In genomic region chr2:77816413-77817314, GRCm38 (mm10) we compare ENCODE assay signal across 9 mouse cellular contexts. TPM values are rescaled to one million over a fixed set of nuclear protein-coding genes. Genes with fewer than 3 reads are reported as not detected.
DNase-seq lines count a peak whose midpoint lies in the region; ATAC-seq and TF ChIP-seq lines count a peak whose summit lies in the region.
"Had no signal": no experiment of that assay in that cellular context is flagged by ENCODE, and none has a peak within 500 bp of the region (broad histone marks: within the 10 kb centered on the region; RNA-seq: fewer than 3 reads in every experiment).

No protein-coding gene starts in this region.

- ATAC-seq in forebrain, embryonic 16.5 days, result peak; percentile 90
- ATAC-seq in hindbrain, embryonic 11.5 days (ENCODE audit: low FRiP score), result peak; percentile 91
- ATAC-seq in limb, embryonic 13.5 days (ENCODE audit: low FRiP score, low read depth), result peak; percentile 80
- ATAC-seq in neural tube, embryonic 13.5 days (ENCODE audit: low read depth), result peak; percentile 86
- ATAC-seq in inflammation-experienced regulatory T-cells, adult 6 months, result no peak

- H3K27ac ChIP-seq in cerebellum, adult 2 months (ENCODE audit: insufficient read depth, low read length), result peak overlapping the region; percentile 69
- no peak overlapping the region for H3K27ac ChIP-seq in forebrain, embryonic 16.5 days (ENCODE audit: low read length)
- H3K27ac ChIP-seq in hindbrain, embryonic 11.5 days (ENCODE audit: low read depth, low read length), result no peak overlapping the region
- no peak overlapping the region for H3K27ac ChIP-seq in limb, embryonic 13.5 days
- H3K27ac ChIP-seq in neural tube, embryonic 13.5 days (replicated peaks), result no peak overlapping the region

- peak overlapping the region; percentile 63 for H3K4me3 ChIP-seq in cerebellum, adult 2 months (replicated peaks; ENCODE audit: insufficient read depth, low read depth, low read length)
- H3K4me3 ChIP-seq in forebrain, embryonic 16.5 days (replicated peaks; ENCODE audit: low read length), result peak overlapping the region; percentile 72
- peak overlapping the region; percentile 69 for H3K4me3 ChIP-seq in hindbrain, embryonic 11.5 days (ENCODE audit: low read depth, low read length)
- peak overlapping the region; percentile 69 for H3K4me3 ChIP-seq in limb, embryonic 13.5 days
- H3K4me3 ChIP-seq in neural tube, embryonic 13.5 days, result peak overlapping the region; percentile 68

- under 1% methylated on average over 113 of the region's 116 CpGs for whole genome bisulfite sequencing in cerebellum, adult 2 months
- WGBS in forebrain, embryonic 16.5 days, result under 1% methylated on average over 88 of the region's 116 CpGs
- under 1% methylated on average over 74 of the region's 116 CpGs for whole genome bisulfite sequencing in hindbrain, embryonic 11.5 days
- WGBS in limb, embryonic 13.5 days, result under 1% methylated on average over 106 of the region's 116 CpGs
- WGBS in neural tube, embryonic 13.5 days, result under 1% methylated on average over 99 of the region's 116 CpGs

- peaks cover 16% of the 10 kb centered on the region for H3K4me1 ChIP-seq in cerebellum, adult 2 months (ENCODE audit: control insufficient read depth, insufficient read depth, low read length)
- peaks cover 13% of the 10 kb centered on the region for H3K4me1 ChIP-seq in forebrain, embryonic 16.5 days (replicated peaks; ENCODE audit: control insufficient read depth, insufficient read depth, low read length)
- no peaks in the 10 kb centered on the region for H3K4me1 ChIP-seq in hindbrain, embryonic 11.5 days (replicated peaks; ENCODE audit: control insufficient read depth, insufficient read depth, low read length)
- peaks cover 22% of the 10 kb centered on the region for H3K4me1 ChIP-seq in limb, embryonic 13.5 days
- H3K4me1 ChIP-seq in neural tube, embryonic 13.5 days (replicated peaks), result peaks cover 15% of the 10 kb centered on the region

- no peaks in the 10 kb centered on the region for H3K36me3 ChIP-seq in forebrain, embryonic 16.5 days (ENCODE audit: control insufficient read depth, insufficient read depth)
- no peaks in the 10 kb centered on the region for H3K36me3 ChIP-seq in hindbrain, embryonic 11.5 days (ENCODE audit: control insufficient read depth, insufficient read depth, low read length)
- no peaks in the 10 kb centered on the region for H3K36me3 ChIP-seq in limb, embryonic 13.5 days
- H3K36me3 ChIP-seq in neural tube, embryonic 13.5 days, result no peaks in the 10 kb centered on the region

- H3K27me3 ChIP-seq in cerebellum, adult 2 months (ENCODE audit: control insufficient read depth, insufficient read depth, low read length), result no peaks in the 10 kb centered on the region
- H3K27me3 ChIP-seq in forebrain, embryonic 16.5 days (replicated peaks; ENCODE audit: control insufficient read depth, insufficient read depth, low read length), result peaks cover 10% of the 10 kb centered on the region; the same call in 1 of the 2 replicates
- H3K27me3 ChIP-seq in hindbrain, embryonic 11.5 days (ENCODE audit: control insufficient read depth, insufficient read depth, low read length), result peaks cover 13% of the 10 kb centered on the region
- H3K27me3 ChIP-seq in limb, embryonic 13.5 days, result peaks cover 46% of the 10 kb centered on the region
- peaks cover 58% of the 10 kb centered on the region for H3K27me3 ChIP-seq in neural tube, embryonic 13.5 days

- peak overlapping the region; percentile 72 for H3K9ac ChIP-seq in forebrain, embryonic 16.5 days (replicated peaks; ENCODE audit: low read depth, low read length)
- H3K9ac ChIP-seq in hindbrain, embryonic 11.5 days (ENCODE audit: low read depth, low read length), result peak overlapping the region; percentile 60
- H3K9ac ChIP-seq in limb, embryonic 13.5 days, result peak overlapping the region; percentile 79
- peak overlapping the region; percentile 69 for H3K9ac ChIP-seq in neural tube, embryonic 13.5 days

- TF ChIP-seq POLR2A in cerebellum, adult 2 months (IDR thresholded peaks at IDR 0.05; ENCODE audit: borderline replicate concordance, insufficient read depth, low read length), result peak; percentile 24; the same call in 1 of the 2 replicates

- peak; percentile 46 for DNase-seq in adrenal gland, postnatal 10 days
- DNase-seq in adrenal gland, adult 8-10 months, result no peak
- peak; percentile 81 for DNase-seq in cerebellum, adult 2 months
- peak; percentile 66 for DNase-seq in hindbrain, embryonic 11.5 days (ENCODE audit: low spot score)

- no peak for TF ChIP-seq CTCF in cerebellum, adult 2 months (IDR thresholded peaks at IDR 0.05; ENCODE audit: borderline replicate concordance, insufficient read depth, low read depth, low read length)

- no peaks in the 10 kb centered on the region for H3K9me3 ChIP-seq in forebrain, embryonic 16.5 days (ENCODE audit: control insufficient read depth, low read length)
- H3K9me3 ChIP-seq in hindbrain, embryonic 11.5 days (ENCODE audit: control insufficient read depth, low read length), result no peaks in the 10 kb centered on the region
- no peaks in the 10 kb centered on the region for H3K9me3 ChIP-seq in limb, embryonic 13.5 days
- no peaks in the 10 kb centered on the region for H3K9me3 ChIP-seq in neural tube, embryonic 13.5 days

- H3K4me2 ChIP-seq in forebrain, embryonic 16.5 days (ENCODE audit: low read length), result peak overlapping the region; percentile 98
- H3K4me2 ChIP-seq in hindbrain, embryonic 11.5 days (replicated peaks; ENCODE audit: low read depth, low read length), result peak overlapping the region; percentile 99
- H3K4me2 ChIP-seq in limb, embryonic 13.5 days (replicated peaks), result peak overlapping the region; percentile 99
- peak overlapping the region; percentile 99 for H3K4me2 ChIP-seq in neural tube, embryonic 13.5 days

RNA-seq across cellular contexts. Expression of gene Zfp385b, which starts 2.8 kb away (rescaled TPM):
- 1 to 10 TPM; 2.4 to 2.9 TPM for total RNA-seq in adrenal gland, postnatal 10 days (2021)
- total RNA-seq in adrenal gland, adult 8-10 months (2022), result under 1 TPM; 0.15 to 0.62 (median 0.51) TPM
- polyA plus RNA-seq in cerebellum, adult 2 months (2012; rRNA removed), result 66.9 and 77.4 TPM in 2 replicates
- 9.1 and 9.2 TPM in 2 replicates for polyA plus RNA-seq in forebrain, embryonic 16.5 days (2015; fragmentation: Nextera tagmentation; extraction: Ambion mirVana)
- 1.5 and 2.5 TPM in 2 replicates for polyA plus RNA-seq in hindbrain, embryonic 11.5 days (2014; fragmentation: Nextera tagmentation; extraction: Ambion mirVana)
- 7.7 and 7.8 TPM in 2 replicates for polyA plus RNA-seq in limb, embryonic 13.5 days (2015; fragmentation: Nextera tagmentation; extraction: Ambion mirVana)
- 7.7 and 10.4 TPM in 2 replicates for polyA plus RNA-seq in neural tube, embryonic 13.5 days (2015; fragmentation: Nextera tagmentation; extraction: Ambion mirVana)
- polyA plus RNA-seq in inflammation-experienced regulatory T-cells, adult 6 months (2017; shearing (Covaris generic)), result not detected
- polyA plus RNA-seq: spleen, adult 2 months had no signal
